ENCODE assay signal across 8 mouse cellular contexts in the genomic region with DNA sequence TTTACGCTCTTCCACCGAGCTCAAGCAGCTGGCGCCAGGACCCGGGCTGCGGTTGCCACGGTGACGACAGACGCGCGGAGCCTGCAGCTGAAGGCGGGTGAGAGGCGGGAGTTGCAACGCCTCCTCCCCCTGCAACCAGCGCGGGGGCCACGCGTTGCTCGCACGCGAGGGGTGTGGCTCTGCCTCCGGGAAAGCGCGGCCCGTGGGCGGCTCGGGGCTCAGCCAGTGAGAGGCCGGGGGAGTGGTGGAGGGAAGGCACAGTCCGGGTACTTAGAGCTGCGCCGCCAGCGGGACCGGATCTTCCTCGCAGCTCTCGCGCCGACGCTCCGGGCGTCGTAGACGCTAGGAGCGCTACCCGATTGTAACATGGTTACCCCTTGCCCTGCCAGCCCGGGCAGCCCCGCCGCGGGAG. TPM values are rescaled to one million over a fixed set of nuclear protein-coding genes. Genes with fewer than 3 reads are reported as not detected.
DNase-seq lines count a peak whose midpoint lies in the region; ATAC-seq and TF ChIP-seq lines count a peak whose summit lies in the region.

A gene (plus strand): TSS at position 271 of the 412 bp plus-strand sequence.

- H3K4me1 ChIP-seq in ES-E14 (ENCODE audit: control insufficient read depth in 2 of 2, insufficient read depth in 2 of 2, low read length in 2 of 2, poor library complexity in 1 of 2): peaks cover 3 to 5% of the 10 kb centered on the region in 2 experiments; a peak in 3 of 4 replicates
- peaks cover 40% of the 10 kb centered on the region for H3K4me1 ChIP-seq in forebrain, embryonic 15.5 days
- peaks cover 10% of the 10 kb centered on the region for H3K4me1 ChIP-seq in liver, postnatal 0 days (ENCODE audit: insufficient read depth)
- peaks cover 39% of the 10 kb centered on the region for H3K4me1 ChIP-seq in neural tube, embryonic 15.5 days

- peak; percentile 70; the same call in 1 of the 2 replicates for TF ChIP-seq EP300 in liver, postnatal 0 days (IDR thresholded peaks at IDR 0.05; ENCODE audit: low read depth)

- H3K27ac ChIP-seq in ES-E14 (ENCODE audit: insufficient read depth, low read depth, low read length, poor library complexity, severe bottlenecking): no peak within 1 kb of the TSS
- H3K27ac ChIP-seq in forebrain, embryonic 15.5 days (replicated peaks): no peak within 1 kb of the TSS
- peak within 1 kb of the TSS; percentile 13; the same call in 1 of the 2 replicates for H3K27ac ChIP-seq in liver, postnatal 0 days (ENCODE audit: low read depth)
- no peak within 1 kb of the TSS for H3K27ac ChIP-seq in neural tube, embryonic 15.5 days (replicated peaks)

- H3K27me3 ChIP-seq in forebrain, embryonic 15.5 days: peaks cover 61% of the 10 kb centered on the region
- H3K27me3 ChIP-seq in liver, postnatal 0 days (ENCODE audit: insufficient read depth, low read length): peaks cover 80% of the 10 kb centered on the region
- peaks cover 69% of the 10 kb centered on the region for H3K27me3 ChIP-seq in neural tube, embryonic 15.5 days (replicated peaks)

- DNase-seq in ES-E14 (ENCODE audit: low read depth, low spot score): peak; percentile 82
- DNase-seq in cerebellum, adult 11-12 months: peak; percentile 70
- peak; percentile 91 to 93 for DNase-seq in heart, postnatal 14 days
- peak; percentile 93 for DNase-seq in layer of hippocampus, adult 11-12 months (ENCODE audit: low spot score)
- DNase-seq in liver, postnatal 0 days: peak; percentile 93
- DNase-seq in testis, postnatal 10 days (ENCODE audit: low spot score): peak; percentile 93

- no peak for TF ChIP-seq CTCF in liver, postnatal 0 days (IDR thresholded peaks at IDR 0.05; ENCODE audit: low read depth)

- H3K9ac ChIP-seq in ES-E14 (ENCODE audit: insufficient read depth, low read depth, low read length, poor library complexity, severe bottlenecking): peak within 1 kb of the TSS; percentile 70
- H3K9ac ChIP-seq in forebrain, embryonic 15.5 days (replicated peaks): peak within 1 kb of the TSS; percentile 37
- H3K9ac ChIP-seq in liver, postnatal 0 days (replicated peaks): peak within 1 kb of the TSS; percentile 62
- peak within 1 kb of the TSS; percentile 52 for H3K9ac ChIP-seq in neural tube, embryonic 15.5 days (replicated peaks)

- H3K9me3 ChIP-seq in ES-E14 (ENCODE audit: control insufficient read depth, insufficient read depth, low read depth, low read length): no peaks in the 10 kb centered on the region
- H3K9me3 ChIP-seq in forebrain, embryonic 15.5 days: no peaks in the 10 kb centered on the region
- no peaks in the 10 kb centered on the region for H3K9me3 ChIP-seq in liver, postnatal 0 days (ENCODE audit: low read length)
- H3K9me3 ChIP-seq in neural tube, embryonic 15.5 days (replicated peaks): no peaks in the 10 kb centered on the region

- WGBS in forebrain, embryonic 15.5 days: 1% methylated on average over 43 of the region's 47 CpGs
- WGBS in liver, postnatal 0 days (ENCODE audit: insufficient replicate concordance): 2% methylated on average over 44 of the region's 47 CpGs
- under 1% methylated on average over 47 of the region's 47 CpGs for WGBS in neural tube, embryonic 15.5 days

- in situ Hi-C loops in ES-E14 (cut with MboI; ENCODE audit: low sequenced_read_pairs in 2 of 2, unreplicated experiment in 2 of 2): no loop called here

- ATAC-seq in forebrain, embryonic 15.5 days (replicated peaks): peak; percentile 98
- ATAC-seq in liver, postnatal 0 days: peak; percentile 99
- ATAC-seq in neural tube, embryonic 15.5 days (ENCODE audit: low FRiP score): peak; percentile 95

- peak within 1 kb of the TSS; percentile 74 to 76 for H3K4me3 ChIP-seq in ES-E14 (ENCODE audit: insufficient read depth in 1 of 2, low read depth in 1 of 2, low read length in 2 of 2, poor library complexity in 1 of 2, severe bottlenecking in 1 of 2)
- peak within 1 kb of the TSS; percentile 46 for H3K4me3 ChIP-seq in forebrain, embryonic 15.5 days
- H3K4me3 ChIP-seq in liver, postnatal 0 days (ENCODE audit: low read depth, low read length): peak within 1 kb of the TSS; percentile 58
- peak within 1 kb of the TSS; percentile 56 for H3K4me3 ChIP-seq in neural tube, embryonic 15.5 days (replicated peaks)

- H3K36me3 ChIP-seq in ES-E14 (ENCODE audit: control insufficient read depth, insufficient read depth, low read length, poor library complexity, severe bottlenecking): peaks cover 3% of the 10 kb centered on the region; the same call in 1 of the 2 replicates
- H3K36me3 ChIP-seq in forebrain, embryonic 15.5 days: no peaks in the 10 kb centered on the region
- H3K36me3 ChIP-seq in liver, postnatal 0 days (replicated peaks; ENCODE audit: insufficient read depth, low read length): no peaks in the 10 kb centered on the region
- no peaks in the 10 kb centered on the region for H3K36me3 ChIP-seq in neural tube, embryonic 15.5 days

- peak within 1 kb of the TSS; percentile 93 for H3K4me2 ChIP-seq in forebrain, embryonic 15.5 days (replicated peaks)
- H3K4me2 ChIP-seq in liver, postnatal 0 days (ENCODE audit: low read depth, low read length): peak within 1 kb of the TSS; percentile 86
- H3K4me2 ChIP-seq in neural tube, embryonic 15.5 days: peak within 1 kb of the TSS; percentile 95

- intact Hi-C loops in heart, postnatal 14 days (cut with DNase I): loop anchor here (5.0 kb wide), 2 partner anchors 45 to 60 kb away; a partner anchor contains a TSS

TF ChIP-seq in ES-E14, 5 proteins besides CTCF, POLR2A, EP300 and RAD21:
- no peak for TF ChIP-seq CHD2 (IDR thresholded peaks at IDR 0.05; ENCODE audit: low read depth, low read length)
- TF ChIP-seq HCFC1 (IDR thresholded peaks at IDR 0.05; ENCODE audit: borderline replicate concordance, insufficient read depth, low read length): peak; percentile 13; the same call in 1 of the 2 replicates

RNA-seq across cellular contexts. Expression of the gene that starts here (rescaled TPM):
- 10.8 and 13.1 TPM in 2 replicates for total RNA-seq in ES-E14 (2012; rRNA removed)
- polyA plus RNA-seq in forebrain, embryonic 15.5 days (2015; fragmentation: Nextera tagmentation; extraction: Ambion mirVana): 1.2 and 2.3 TPM in 2 replicates
- total RNA-seq in heart, postnatal 14 days (2021): under 1 TPM in 1 of 2 experiments, not detected in 1; 0.19 TPM
- polyA plus RNA-seq in liver, postnatal 0 days (2015; fragmentation: Nextera tagmentation; extraction: Ambion mirVana): 0.58 TPM in 2 replicates
- 0.13 and 0.37 TPM in 2 replicates for polyA plus RNA-seq in neural tube, embryonic 15.5 days (2015; fragmentation: Nextera tagmentation; extraction: Ambion mirVana)

Comparison
In these comparisons a context has a peak if more than half of its experiments do, and no peak if none do; other contexts are left out.
1. Peak in DNase-seq in heart, postnatal 14 days; RNA of the gene not detected or under 1 TPM.
2. Peak in DNase-seq, ATAC-seq, H3K4me3 ChIP-seq, H3K27ac ChIP-seq, H3K9ac ChIP-seq and H3K4me2 ChIP-seq in liver, postnatal 0 days; RNA of the gene not detected or under 1 TPM.
3. Peak in ATAC-seq, H3K4me3 ChIP-seq, H3K9ac ChIP-seq and H3K4me2 ChIP-seq in neural tube, embryonic 15.5 days; RNA of the gene not detected or under 1 TPM.